Mouse (Mus musculus): ENCODE data around the gene P2rx4. TPM values are rescaled to one million over a fixed set of nuclear protein-coding genes. Genes with fewer than 3 reads are reported as not detected.
A peak's percentile ranks its signal among the peaks of the same experiment; 100 is the strongest.
"Not testable (repeated sequence)": the region's sequence is repeated elsewhere in the genome, so short reads cannot be mapped to it uniquely, and the experiment has no call there.

Gene P2rx4
- total RNA-seq (2021) = 33.2 and 34.9 TPM in 2 replicates
- long read RNA-seq, experiment 1, transcript P2rx4-202 (11 exons, 1,887 nt) = minor isoform, 6 of 56 reads
- long read RNA-seq, experiment 1, transcript P2rx4-201 (12 exons, 2,702 nt) = major isoform, 43 of 56 reads
- long read RNA-seq, experiment 1, partial matches to known transcripts = 2 of 56 reads
- long read RNA-seq, experiment 1, other reads (novel, unspliced or antisense) = 4 of 56 reads
- long read RNA-seq, experiment 2, transcript P2rx4-201 (12 exons, 2,702 nt) = major isoform, 38 of 44 reads
- long read RNA-seq, experiment 2, partial matches to known transcripts = 1 of 44 reads
- long read RNA-seq, experiment 2, other reads (novel, unspliced or antisense) = 3 of 44 reads

DNA sequence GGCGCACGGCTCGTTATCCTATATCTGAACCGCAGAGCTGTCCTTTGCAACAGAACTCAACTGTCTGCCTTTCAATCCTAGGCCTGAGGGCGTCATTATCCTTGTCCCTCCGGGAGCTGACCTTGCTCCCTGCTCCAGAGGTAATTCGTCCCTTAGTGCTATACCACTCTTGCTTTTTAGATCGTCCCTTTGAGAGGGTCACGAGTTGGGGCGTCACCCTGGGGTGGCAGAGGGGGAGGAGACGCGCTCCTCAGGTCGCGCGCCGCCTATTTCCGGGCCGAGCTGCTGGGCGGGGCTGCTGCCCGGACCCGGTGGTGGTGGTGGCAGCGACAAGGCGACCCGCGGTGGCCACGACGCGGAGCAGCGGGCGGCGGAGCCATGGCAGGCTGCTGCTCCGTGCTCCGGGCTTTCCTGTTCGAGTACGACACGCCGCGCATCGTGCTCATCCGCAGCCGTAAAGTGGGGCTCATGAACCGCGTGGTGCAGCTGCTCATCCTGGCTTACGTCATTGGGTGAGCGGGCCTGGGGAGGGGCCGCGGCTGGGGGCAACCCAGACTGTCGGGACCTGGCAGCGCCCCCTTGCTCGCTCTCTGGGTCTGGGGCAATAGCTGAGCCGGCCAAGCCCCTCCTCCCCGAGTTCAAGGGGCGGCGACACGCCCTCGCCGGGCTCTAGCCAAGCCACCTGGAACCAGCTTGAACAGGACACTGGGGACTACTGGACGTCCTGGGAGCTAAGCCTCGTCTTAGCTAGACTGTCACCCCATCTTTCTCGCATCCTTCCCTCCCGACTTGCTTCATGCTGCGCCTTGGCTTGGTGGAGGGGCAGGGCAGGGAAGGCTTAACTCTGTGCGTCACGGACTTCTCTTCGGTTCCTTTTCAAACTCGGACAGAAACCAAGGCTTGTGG lies at the start of gene P2rx4:
P2rx4 (plus strand) TSS at position 269 of the 906 bp plus-strand sequence.
- DNase-seq = peak; percentile 91

DNA sequence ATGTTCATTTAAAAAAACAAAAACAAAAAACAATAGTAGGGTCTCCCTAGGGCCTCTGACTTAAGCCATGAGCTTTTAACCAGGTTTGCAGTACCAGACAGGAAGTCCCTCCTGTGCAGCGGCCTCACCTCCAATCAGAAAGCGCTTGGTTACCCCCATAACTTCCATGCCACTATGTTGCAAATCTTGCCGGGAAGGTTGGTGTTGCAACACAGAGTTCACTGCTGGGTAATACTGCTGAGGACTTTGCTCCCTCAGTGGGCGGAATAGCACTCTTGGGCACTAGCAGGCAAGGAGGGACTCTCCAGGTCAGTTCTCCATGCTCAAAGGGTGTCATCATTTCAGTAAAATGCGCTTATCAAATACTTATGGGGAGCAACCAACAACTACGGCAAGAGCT lies 44.8 kb upstream of the P2rx4 start:
- no peak for DNase-seq

DNA sequence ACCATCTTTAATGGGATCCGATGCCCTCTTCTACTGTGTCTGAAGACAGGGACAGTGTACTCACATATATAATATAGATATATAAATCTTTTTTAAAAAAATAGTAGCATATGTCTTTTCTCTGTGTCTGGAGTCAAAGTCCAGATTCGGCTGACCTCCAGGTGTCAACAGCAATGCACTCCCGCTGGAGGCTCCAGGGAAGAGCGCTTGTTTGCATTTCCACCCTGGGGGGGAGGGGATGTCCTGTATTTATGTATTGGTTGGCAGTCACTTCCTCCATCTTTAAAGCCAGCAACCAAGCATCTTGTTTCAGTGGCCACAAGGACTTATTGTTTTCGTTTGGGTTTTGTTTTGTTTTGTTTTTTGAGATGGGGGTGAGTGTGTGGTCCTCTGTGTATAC lies 42.3 kb upstream of the P2rx4 start:
- no peak for DNase-seq

DNA sequence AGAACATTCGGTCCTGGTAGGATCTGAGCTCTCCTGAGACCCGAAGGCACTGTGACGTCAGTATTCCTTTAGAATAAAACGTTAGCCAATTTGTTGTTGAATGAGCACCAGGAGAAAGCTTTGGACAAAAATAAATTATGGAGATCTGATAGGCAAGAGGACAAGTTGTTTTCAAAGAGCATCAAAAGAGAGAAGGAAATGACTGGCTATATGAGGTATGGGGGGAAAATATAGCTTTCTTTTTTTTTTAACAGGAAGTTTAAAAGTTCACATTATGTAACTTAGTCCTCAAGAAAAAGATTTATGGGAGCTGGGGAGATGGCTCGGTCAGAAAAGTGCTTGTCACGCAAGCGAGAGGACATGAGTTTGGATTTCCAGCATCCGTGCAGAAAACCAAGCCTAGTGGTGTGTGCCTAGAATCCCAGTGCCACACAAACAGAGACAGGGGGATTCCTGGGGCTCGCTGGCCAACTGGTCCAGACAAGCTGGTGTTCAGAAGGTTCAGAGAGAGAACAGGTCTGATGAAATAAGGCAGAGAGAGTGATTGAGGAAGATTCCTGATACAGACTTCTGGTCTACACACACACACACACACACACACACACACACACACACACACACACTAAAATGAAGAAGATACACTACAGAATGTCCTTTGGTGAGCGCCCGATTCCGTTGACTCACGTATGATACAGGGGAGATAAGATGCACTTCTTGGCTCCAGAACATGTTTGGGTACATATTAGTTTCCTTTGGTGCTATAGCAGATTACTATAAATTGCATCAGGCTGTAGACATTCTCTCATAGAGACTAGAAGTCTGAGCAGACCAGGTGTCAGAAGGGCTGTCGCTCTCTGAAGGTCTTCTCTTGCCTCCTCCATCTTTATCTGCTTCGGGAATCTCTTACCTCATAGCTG lies 38.1 kb upstream of the P2rx4 start:
- DNase-seq = no peak

DNA sequence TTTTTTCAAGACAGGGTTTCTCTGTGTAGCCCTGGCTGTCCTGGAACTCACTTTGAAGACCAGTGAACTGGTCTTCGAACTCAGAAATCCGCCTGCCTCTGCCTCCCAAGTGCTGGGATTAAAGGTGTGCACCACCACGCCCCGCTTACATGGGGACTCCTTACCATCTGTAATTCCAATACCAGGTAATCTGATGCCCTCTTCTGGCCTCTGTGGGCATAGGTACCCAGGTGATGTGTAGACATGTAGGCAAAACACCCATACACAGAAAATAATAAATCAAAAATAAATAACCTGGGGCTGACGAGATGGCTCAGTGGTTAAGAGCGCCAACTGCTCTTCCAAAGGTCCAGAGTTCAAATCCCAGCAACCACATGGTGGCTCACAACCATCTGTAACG lies 35.7 kb upstream of the P2rx4 start:
- DNase-seq = not testable (repeated sequence)

DNA sequence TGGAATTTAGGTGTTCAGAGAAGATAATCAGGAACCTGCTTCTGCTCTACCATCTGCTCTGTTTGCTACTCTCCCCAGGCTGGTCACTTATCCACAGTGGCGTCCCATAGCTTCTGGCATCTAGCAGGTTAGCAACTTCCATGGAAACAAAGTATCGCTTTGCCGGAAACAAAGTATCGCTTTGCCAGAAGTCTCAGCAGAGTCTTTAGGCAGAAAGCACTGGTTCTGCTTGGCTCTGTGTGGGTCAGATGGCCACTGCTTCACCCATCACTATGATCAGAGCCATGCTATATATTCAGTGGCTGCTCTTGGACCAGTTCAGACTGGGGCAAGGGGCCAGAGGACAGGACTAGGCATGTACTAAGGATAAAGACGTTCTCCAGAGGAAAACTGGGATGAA lies 35.0 kb upstream of the P2rx4 start:
- no peak for DNase-seq

DNA sequence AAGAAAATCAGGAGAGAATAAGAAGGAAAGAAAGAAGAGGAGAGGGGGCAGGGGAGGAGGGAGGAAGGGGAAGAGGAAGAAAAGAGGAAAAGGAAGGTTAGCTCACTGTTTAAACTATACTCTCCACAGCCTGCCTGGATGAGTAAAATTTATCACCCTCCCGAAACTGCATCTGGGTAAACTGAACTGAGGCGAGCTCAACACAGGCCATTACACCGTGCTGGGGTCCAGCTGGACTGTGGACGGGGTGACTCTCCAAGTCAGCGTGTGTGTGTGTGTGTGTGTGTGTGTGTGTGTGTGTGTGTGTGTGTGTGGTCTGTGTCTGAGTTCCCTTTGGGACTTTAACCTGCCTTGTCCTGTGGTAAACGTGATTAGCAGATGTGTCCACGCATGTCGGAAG lies 31.3 kb upstream of the P2rx4 start:
- no peak for DNase-seq

DNA sequence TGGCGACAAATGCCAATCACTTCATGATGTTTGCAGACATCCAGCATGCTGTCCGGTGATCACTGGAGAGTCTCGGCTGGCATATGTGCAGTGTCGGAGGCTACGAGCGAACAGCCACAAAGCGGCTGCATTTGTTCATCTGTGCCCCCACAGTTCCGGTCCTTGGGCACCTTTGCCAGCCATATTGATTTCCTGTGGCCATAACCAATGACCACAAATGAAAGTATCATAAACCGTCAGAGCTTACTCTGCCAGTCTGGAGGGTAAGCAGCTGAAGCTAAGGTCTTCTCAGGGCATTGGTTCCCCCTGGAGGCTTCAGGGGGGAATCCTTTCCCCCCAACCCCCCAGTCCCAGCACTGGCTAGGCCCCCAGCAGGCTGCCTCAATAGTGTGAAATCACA lies 29.4 kb upstream of the P2rx4 start:
- DNase-seq = no peak

DNA sequence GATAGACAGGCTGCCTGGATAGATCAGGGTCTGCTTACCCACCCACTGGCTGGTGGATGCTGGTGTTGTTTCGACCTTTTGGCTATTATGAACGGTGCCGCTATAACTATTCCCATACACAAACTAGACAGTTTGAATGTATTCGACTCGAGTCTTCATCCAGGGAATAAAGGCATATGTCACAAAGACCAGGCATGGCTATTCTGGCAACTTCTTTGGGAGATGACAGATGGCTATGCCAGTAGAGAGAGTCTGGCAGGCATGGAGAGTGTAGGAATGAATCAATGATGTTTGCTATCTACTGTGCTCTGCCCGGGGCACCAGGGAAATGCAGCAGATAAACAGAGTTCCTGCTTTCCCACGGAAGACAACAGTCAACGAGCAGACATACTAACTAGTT lies 27.5 kb upstream of the P2rx4 start:
- DNase-seq = no peak

DNA sequence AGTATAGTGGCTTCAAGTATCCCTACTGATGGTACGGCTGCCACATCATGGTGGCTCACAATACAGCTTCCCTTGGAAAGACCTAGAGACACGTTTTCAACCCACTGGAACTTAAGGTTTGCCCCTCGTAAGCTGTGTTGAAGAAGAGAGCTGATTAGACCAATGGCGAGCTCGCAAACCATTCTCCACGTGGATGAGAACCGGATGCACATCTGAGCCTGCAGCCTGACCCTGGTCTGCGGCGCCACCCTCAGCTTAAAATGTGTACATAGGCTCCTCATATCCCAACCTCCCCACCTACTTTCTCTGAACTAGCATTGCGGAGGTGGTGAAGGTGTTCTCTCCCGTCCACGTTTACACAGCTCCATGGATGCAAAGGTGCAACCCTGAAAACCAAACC lies 26.1 kb upstream of the P2rx4 start:
- no peak for DNase-seq

DNA sequence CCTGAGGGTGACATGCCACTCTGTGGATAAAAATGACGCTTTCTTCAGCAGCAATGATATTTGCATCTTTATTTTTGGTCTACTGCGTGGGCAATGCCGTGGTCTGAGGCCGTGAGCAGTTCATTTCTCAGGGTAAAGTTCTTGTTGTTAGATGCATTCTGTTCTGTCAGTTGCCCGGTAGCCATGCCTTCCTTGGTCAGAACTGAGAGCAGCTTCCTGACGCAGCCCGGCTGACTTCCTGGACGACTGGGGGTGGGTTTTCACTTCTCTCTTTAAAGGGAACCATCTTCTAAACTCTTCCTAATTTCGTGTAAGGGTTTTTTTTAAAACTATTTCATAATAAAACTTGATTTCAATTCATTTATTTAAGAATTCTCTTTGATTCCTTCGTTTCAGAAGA lies 23.4 kb upstream of the P2rx4 start:
- no peak for DNase-seq

DNA sequence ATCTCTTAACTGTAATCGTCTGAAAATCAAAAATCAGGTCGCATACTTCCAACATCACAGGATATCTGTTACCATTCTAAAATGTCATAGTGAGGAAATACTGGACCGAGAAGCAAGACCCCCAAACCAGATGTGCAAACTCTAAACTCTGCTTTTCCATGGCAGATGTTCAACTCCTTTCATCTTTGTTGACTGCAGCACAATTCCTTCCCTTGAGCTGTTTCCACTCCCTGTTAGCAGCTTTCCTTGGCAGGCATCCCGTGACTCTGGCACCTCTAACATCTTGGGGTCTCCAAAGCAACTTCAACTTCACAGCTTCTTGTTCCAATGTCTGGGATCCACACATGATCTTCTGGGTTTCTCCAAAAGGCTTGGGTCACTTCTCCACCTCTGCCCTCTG lies 20.0 kb upstream of the P2rx4 start:
- DNase-seq = no peak

DNA sequence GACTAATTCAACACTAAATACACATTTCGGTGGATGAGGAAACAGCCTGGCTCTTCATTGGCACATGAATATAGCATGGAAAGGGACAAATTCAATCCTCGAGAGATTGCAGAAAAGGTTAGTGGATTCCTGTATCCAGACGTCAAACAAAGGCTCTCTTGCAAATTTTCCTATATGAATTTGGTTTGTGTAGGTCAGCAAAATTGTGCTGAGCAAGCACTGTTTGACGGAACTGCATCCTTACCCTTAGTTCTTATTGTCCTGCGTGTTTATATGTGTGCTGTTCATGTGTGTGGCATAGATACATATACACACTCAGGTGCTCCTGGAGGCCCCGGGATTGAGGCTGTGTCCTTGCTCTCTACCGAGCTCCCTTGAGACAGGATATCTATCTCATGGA lies 18.2 kb upstream of the P2rx4 start:
- no peak for DNase-seq

DNA sequence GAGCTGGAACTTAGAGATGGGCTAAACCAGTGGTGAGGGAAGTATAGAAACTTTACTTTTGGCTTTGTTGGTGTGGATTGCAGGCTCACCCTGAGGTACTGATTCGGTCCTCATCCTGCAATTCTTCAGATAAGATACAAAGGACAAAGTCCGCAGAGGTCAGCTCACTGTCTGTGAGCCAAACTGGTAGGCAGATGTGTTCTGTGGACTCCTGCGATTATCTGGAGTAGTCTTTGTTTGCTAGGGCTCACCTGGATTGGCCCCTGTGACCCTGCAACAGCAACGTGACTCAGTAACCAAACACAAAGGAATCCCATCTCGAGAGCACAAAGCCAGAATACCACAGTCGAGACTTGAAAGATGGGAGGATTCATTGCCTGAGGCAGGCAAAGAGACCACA lies 16.9 kb upstream of the P2rx4 start:
- no peak for DNase-seq

DNA sequence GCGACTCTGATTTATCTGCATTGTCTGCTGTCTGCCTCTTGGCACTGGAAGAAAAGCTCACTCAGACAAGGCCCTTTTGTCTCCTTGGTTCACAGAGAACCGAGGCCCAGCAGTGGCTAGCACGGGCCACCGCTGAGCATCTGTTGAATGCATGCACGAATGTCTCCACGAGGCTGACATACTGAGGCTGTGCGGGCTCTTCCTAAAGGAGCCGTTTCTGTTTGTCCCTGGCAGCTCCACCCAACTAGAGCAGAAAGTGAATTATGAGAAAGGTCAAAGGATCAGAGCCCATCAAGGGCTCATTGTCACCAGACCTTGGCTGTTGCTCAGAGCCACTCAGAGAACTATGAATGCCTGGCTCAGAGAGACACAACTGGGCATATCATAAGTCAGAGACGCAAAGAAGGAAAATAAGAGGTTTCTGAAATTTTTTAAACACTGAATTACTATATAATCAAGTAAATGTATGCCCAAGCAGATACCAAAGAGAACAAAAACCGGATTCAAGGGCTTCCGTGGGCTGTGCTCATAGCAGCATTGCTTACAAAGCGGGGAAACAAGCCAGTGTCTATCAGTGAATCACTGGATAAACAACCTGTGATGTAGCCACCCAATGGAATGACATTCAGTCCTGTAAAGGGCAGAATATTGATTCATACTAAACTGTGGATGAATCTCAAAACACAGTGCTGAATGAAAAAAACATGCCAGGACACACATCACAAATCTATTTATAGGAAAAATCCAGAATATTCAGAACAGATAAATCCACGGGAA lies 13.7 kb upstream of the P2rx4 start:
- DNase-seq = peak; percentile 44

DNA sequence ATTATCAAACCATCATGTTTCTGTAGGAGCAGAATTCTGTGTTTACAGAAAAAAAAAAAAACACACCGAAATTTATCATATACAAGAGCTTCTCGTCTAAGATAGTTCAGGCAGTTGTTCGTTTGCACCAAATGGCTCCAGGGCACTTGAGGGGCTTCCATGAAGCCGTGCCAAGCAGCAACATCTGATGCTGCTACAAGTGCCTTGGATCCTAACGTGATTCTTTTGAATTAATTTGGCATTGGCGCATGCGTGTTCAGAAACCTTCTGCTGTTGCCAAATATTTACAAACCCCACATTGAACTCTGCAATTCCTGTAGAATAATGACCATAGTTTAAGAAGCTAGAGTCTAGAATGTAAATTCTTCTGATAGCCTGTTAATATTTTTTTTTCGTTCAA lies 11.8 kb upstream of the P2rx4 start:
- DNase-seq = no peak

DNA sequence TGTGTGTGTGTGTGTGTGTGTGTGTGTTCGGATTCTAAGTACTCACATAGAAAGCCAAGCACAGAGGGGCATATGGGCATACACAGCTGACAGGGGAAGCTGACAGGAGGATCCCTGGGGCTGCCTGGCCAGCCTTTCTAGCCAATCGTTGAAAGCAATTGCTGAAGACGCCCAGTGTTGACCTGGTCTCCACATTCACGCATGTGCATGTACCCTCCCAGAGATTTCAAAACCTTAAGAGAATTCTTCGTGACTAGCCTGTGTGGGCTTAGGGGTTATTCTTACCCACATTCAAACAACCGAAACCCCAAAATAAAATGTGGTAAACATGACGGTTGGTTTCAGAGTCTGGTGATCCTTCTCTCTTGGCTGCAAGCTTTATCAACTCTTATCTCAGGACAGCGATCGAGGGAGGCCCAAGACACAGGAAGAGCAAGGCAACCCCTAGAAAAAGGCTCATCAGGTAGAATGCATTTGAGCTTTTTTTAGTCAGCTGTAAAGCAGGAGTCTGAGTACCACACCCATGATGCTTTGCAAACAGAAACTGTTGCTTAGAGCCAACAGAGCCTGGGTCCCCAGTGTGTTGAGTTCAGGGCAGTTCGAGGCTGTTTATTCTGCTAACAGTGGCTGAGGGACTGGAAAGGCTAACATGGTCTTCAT lies 9.2 kb upstream of the P2rx4 start:
- no peak for DNase-seq

DNA sequence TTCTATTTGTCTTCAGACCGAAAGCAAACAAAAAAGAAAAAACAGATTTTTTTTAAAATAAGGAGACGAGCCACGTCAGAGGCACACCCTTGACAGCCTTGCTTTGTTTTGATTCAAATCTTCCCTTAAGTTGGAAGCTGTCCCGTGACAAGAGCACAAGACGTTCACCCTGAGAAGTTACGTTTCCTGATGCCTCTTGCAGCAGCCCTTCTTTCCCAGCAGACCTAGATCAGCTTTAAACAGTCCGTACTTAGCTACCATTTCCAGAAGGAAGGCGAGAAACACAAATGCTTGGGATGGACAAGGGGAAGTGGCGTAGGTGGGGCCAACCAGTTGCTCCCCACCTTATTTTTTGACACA lies 8.7 kb upstream of the P2rx4 start:
- no peak for DNase-seq

DNA sequence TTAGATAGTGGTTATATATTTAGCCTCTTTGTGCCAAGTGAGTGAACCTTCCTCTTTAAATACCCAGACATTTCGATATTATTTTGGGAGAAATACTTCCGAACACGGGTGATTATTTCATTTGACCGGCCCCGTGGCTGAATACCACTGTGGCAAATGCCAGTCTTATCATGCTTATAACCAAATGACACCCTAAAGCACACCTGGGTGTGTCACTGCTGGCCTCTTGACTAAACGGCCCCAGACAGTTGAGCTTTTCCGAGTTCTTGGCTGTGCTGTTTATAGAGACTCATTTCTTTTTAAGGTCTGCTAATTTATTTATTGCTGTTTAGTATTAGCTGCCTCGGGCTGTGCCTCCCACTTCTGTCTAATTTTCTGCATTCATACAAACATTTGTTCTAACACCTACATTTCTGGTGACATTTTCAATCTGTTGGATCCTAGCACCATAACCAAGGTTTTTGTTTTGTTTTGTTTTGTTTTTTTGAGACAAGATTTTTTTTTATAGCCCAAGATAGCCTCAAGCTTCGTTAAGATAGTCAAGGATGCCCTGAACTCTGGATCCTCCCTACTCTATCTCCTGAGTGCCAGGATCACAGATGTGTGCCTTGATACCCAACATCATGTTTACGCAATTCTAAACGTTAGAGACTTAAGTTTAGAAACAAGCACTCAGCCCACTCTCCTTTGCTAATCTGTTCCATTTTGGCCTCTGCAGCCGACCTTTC lies 7.1 kb upstream of the P2rx4 start:
- no peak for DNase-seq

DNA sequence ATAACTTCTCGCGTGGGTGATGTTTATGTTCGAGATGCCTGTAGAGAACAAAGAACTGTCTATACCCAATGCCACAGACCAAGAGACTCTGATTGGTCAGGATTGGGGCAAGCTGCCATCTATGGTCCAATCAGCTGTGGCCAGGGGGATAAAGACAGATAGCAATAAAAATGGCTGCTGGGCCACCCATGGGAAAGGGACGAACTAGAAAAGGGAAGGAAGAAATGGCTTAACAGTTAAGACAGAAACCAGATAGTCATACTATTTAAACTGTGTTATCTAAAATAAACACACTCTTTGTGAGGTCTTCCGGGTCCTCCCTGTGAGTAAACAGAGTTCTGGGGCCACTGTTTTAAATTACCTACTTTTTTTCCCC lies 6.5 kb upstream of the P2rx4 start:
- no peak for DNase-seq

DNA sequence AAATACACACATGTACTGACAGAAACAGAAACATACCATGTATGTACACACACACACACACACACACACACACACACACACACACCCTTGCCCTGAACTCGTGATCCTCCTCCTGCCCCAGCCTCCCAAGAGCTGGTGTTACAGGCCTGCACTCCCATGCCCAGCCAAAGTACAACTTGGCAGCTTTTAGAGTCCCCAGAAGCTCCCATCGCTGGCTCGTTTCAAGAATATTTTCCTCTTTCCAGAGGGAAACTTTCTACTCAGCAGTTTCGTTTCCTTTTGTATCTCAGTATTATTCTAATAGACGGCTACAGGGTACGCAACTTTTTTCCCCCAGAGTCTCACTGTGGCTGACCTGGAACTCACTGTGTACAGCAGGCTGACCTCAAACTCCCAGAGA lies 5.2 kb upstream of the P2rx4 start:
- no peak for DNase-seq
